In the genomic region with DNA sequence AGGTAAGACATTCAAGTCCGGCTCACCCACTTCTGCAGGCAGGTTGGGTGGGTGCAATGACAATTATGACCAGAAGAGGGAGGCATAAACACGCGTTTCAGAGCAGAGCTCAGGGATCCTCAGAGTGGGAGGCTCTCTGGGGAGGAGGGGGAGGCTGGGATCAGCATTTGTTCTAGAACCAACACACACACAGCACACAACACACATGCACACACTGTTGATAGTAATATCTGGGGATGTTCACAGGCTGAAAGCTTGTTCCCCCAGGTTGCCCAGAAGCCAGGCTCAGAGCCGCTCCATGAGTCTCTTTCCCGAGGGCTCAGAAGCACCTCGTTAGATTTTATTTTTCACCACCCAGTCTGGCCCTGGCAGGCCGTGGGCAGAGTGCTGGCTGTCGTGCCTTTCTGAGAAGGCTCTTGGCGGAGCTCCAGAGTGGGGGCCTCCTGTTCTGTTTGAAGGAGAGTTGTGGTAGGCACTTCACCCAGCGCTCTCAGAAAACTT, we compare ENCODE assay signal across 8 mouse cellular contexts.
DNase-seq lines count a peak whose midpoint lies in the region; ATAC-seq and TF ChIP-seq lines count a peak whose summit lies in the region.

No protein-coding gene starts in this region.

- peaks cover 9% of the 10 kb centered on the region for H3K4me1 ChIP-seq in forebrain, embryonic 16.5 days (replicated peaks; ENCODE audit: control insufficient read depth, insufficient read depth, low read length)
- no peaks in the 10 kb centered on the region for H3K4me1 ChIP-seq in lung, embryonic 14.5 days (ENCODE audit: insufficient read depth)

- peak overlapping the region; percentile 51; the same call in 1 of the 2 replicates for H3K27ac ChIP-seq in forebrain, embryonic 16.5 days (ENCODE audit: low read length)
- H3K27ac ChIP-seq in lung, embryonic 14.5 days (ENCODE audit: low read depth) = peak overlapping the region; percentile 60; the same call in 1 of the 2 replicates

- no peaks in the 10 kb centered on the region for H3K9me3 ChIP-seq in forebrain, embryonic 16.5 days (ENCODE audit: control insufficient read depth, low read length)
- no peaks in the 10 kb centered on the region for H3K9me3 ChIP-seq in lung, embryonic 14.5 days (ENCODE audit: low read depth, low read length)

- intact Hi-C loops in heart, postnatal 36 days (cut with DNase I) = loop anchor here (1.0 to 2.0 kb wide), 3 partner anchors 116 to 294 kb away; no protein-coding TSS in a partner anchor

- H3K36me3 ChIP-seq in forebrain, embryonic 16.5 days (ENCODE audit: control insufficient read depth, insufficient read depth) = no peaks in the 10 kb centered on the region
- no peaks in the 10 kb centered on the region for H3K36me3 ChIP-seq in lung, embryonic 14.5 days (ENCODE audit: insufficient read depth)

- no peak overlapping the region for H3K4me3 ChIP-seq in forebrain, embryonic 16.5 days (replicated peaks; ENCODE audit: low read length)
- no peak overlapping the region for H3K4me3 ChIP-seq in lung, embryonic 14.5 days (ENCODE audit: low read depth, low read length)

- H3K9ac ChIP-seq in forebrain, embryonic 16.5 days (replicated peaks; ENCODE audit: low read depth, low read length) = peak overlapping the region; percentile 33; the same call in 1 of the 2 replicates
- H3K9ac ChIP-seq in lung, embryonic 14.5 days = no peak overlapping the region

- no peaks in the 10 kb centered on the region for H3K27me3 ChIP-seq in forebrain, embryonic 16.5 days (replicated peaks; ENCODE audit: control insufficient read depth, insufficient read depth, low read length)
- H3K27me3 ChIP-seq in lung, embryonic 14.5 days (ENCODE audit: insufficient read depth, low read length) = no peaks in the 10 kb centered on the region

- peak overlapping the region; percentile 11; the same call in 1 of the 2 replicates for H3K4me2 ChIP-seq in forebrain, embryonic 16.5 days (ENCODE audit: low read length)
- H3K4me2 ChIP-seq in lung, embryonic 14.5 days = peak overlapping the region; percentile 32

- DNase-seq in MEL-GATA-1-ER (ENCODE audit: extremely low read depth, low read depth) = peak; percentile 22
- peak; percentile 88 for DNase-seq in cerebellum, adult 18-20 months
- DNase-seq in heart, postnatal 36 days = peak; percentile 73 to 81
- DNase-seq in layer of hippocampus, adult 11-12 months (ENCODE audit: low spot score) = peak; percentile 89
- peak; percentile 94 for DNase-seq in lung, embryonic 14.5 days
- peak; percentile 52 for DNase-seq in ovary, postnatal 10 days (ENCODE audit: low spot score)
- DNase-seq in thymus, postnatal 10 days (ENCODE audit: low spot score in 2 of 2) = peak; percentile 12 to 66

- WGBS in forebrain, embryonic 16.5 days = 10% methylated on average over 10 of the region's 10 CpGs
- 17% methylated on average over 10 of the region's 10 CpGs for WGBS in lung, embryonic 14.5 days

- TF ChIP-seq CTCF in lung, embryonic 14.5 days (IDR thresholded peaks at IDR 0.05; ENCODE audit: low read depth) = peak; percentile 99

- ATAC-seq in forebrain, embryonic 16.5 days = peak; percentile 88
- ATAC-seq in lung, embryonic 14.5 days (ENCODE audit: insufficient read depth) = peak; percentile 82

Comparison
In these comparisons a context has a peak if more than half of its experiments do, and no peak if none do; other contexts are left out.
1. DNase-seq: peak in every context shown above with its lines; median percentile 94 in lung, embryonic 14.5 days; 89 in layer of hippocampus, adult 11-12 months; 88 in cerebellum, adult 18-20 months; 77 in heart, postnatal 36 days; 52 in ovary, postnatal 10 days; 39 in thymus, postnatal 10 days; 22 in MEL-GATA-1-ER.